Mouse (Mus musculus) lung, embryonic 14.5 days (tissue): ENCODE measurements at regions not wholly inside any gene's neighbourhood (a gene's known extent, or its start where the extent isn't known, plus 50 kb on each side); places are given as distances from the start of the nearest gene placed in this dataset.

Source experiments
- ATAC-seq: fragments of 200-750 bp; cut with Nextera tagmentation; 2 replicates; pipeline ENCODE4 v1.8.0; 2017; ENCODE audit warnings: mild to moderate bottlenecking, moderate TSS enrichment, moderate library complexity; ENCODE audit not compliant: insufficient read depth
- DNase-seq: peaks from one replicate; pipeline ENCODE4 v3.0.0-alpha.2; 2015
- H3K27ac ChIP-seq: fragments of 300-500 bp; sonication (generic); 2 replicates; pipeline ENCODE4 v1.5.1; 2014; ENCODE audit warnings: low read depth, mild to moderate bottlenecking, moderate library complexity
- H3K27me3 ChIP-seq: fragments of 300-500 bp; sonication (generic); 2 replicates; pipeline ENCODE4 v1.6.1; 2014; ENCODE audit warnings: low read length, control low read depth; ENCODE audit not compliant: insufficient read depth
- H3K36me3 ChIP-seq: fragments of 300-500 bp; sonication (generic); 2 replicates; pipeline ENCODE4 v1.6.1; 2014; ENCODE audit warnings: control low read depth; ENCODE audit not compliant: insufficient read depth
- H3K4me1 ChIP-seq: fragments of 300-500 bp; sonication (generic); 2 replicates; pipeline ENCODE4 v1.6.1; 2014; ENCODE audit warnings: antibody characterized with exemption, control low read depth; ENCODE audit not compliant: insufficient read depth
- H3K4me2 ChIP-seq: fragments of 300-500 bp; sonication (generic); 2 replicates; pipeline ENCODE4 v1.6.1; 2014; ENCODE audit warnings: mild to moderate bottlenecking
- H3K4me3 ChIP-seq: fragments of 300-500 bp; sonication (generic); 2 replicates; pipeline ENCODE4 v1.5.1; 2014; ENCODE audit warnings: low read depth, low read length
- H3K9ac ChIP-seq: fragments of 300-500 bp; sonication (generic); 2 replicates; pipeline ENCODE4 v1.6.1; 2014
- H3K9me3 ChIP-seq: fragments of 300-500 bp; sonication (generic); 2 replicates; pipeline ENCODE4 v1.6.1; 2016; ENCODE audit warnings: low read depth, low read length, control low read depth
- CTCF ChIP-seq: IDR thresholded peaks from 2 replicates; pipeline ENCODE4 v1.5.1; 2016; ENCODE audit warnings: antibody characterized with exemption, low read depth
- WGBS: fragments of 180-500 bp; shearing (Covaris S2); extraction: QIAGEN DNeasy Blood & Tissue Kit; methylation state at CpG from one replicate; pipeline ENCODE4 v1.1.7; 2014; 5-methylcytosine and 5-hydroxymethylcytosine counted together

DNA sequence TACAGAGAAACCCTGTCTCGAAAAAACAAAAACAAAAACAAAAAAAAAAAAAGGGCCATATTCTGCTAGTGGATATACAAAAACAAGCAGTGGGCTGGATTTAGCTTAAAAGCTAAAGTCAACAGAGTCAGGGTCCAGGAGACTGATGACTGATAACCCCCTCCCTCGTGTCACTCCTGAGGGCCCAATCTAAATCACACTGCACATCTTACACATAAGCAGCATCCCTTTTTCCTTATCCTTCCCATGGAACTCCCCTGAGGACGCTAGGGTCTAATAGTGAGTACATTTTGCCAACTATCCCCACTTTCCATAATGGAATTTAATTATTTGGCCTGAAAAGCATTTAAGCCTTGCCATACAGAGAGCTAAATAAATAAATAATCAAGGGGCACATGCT is 150.3 kb upstream of the Clint1 start:
- Histone ChIP-seq H3K4me1 (no peaks in the 10 kb centered on the region), H3K27me3 (no peaks in the 10 kb centered on the region), H3K27ac (no peak overlapping the region), H3K4me2 (no peak overlapping the region), H3K9me3 (no peaks in the 10 kb centered on the region), H3K4me3 (no peak overlapping the region), H3K9ac (no peak overlapping the region), H3K36me3 (no peaks in the 10 kb centered on the region)
- no peak for TF ChIP-seq CTCF
- ATAC-seq (no peak), DNase-seq (no peak)
- 52% methylated on average over 3 of the region's 3 CpGs for WGBS

DNA sequence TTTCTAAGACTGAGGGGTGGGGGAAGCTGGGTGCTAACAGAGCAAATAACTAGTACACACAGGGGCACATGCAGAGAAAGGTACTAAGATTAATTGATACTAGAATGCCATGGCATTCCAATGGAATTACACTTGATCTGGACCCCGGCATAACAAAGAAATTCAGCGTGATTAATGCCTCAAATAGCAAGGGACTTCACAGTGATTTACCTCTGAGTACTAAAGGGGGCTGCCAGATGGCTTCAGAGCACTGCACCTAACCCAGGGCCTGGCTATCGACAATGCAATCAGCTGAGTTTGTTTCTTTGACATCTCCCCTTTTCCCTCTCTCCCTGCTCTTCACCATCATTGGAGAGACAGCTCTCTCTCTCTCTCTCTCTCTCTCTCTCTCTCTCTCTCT is 148.9 kb upstream of the Clint1 start:
- DNase-seq (no peak), ATAC-seq (no peak)
- Histone ChIP-seq H3K9ac (no peak overlapping the region), H3K4me1 (no peaks in the 10 kb centered on the region), H3K27ac (no peak overlapping the region), H3K36me3 (no peaks in the 10 kb centered on the region), H3K27me3 (no peaks in the 10 kb centered on the region), H3K4me3 (no peak overlapping the region), H3K4me2 (no peak overlapping the region), H3K9me3 (no peaks in the 10 kb centered on the region)
- TF ChIP-seq CTCF, result no peak
- WGBS, result 33% methylated on average over 3 of the region's 3 CpGs

DNA sequence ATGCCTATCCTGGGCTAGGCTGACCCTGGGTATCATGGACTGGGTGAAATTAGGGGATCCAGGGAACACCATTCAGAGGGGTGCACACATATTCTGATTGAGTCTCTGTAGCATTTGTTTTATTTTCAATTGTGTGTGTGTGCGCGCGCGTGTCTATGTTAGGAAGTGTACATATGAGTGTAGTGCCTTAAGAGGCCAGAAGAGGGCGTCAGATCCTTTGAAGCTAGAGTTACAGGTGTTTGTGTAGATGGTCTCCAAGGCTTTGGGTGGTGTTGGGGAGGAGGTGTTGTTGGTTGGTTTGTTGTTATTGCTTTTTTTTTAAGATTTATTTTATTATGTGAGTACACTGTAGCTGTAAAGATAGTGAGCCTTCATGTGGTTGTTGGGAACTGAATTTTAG is 147.4 kb upstream of the Clint1 start:
- H3K27ac ChIP-seq, result no peak overlapping the region
- H3K4me3 ChIP-seq, result no peak overlapping the region
- DNase-seq (no peak), ATAC-seq (no peak)
- H3K9me3 ChIP-seq, result no peaks in the 10 kb centered on the region
- no peaks in the 10 kb centered on the region for H3K27me3 ChIP-seq
- no peaks in the 10 kb centered on the region for H3K36me3 ChIP-seq
- TF ChIP-seq CTCF, result 0 out of 2 replicates have a peak, but pooled peaks have one; percentile 16
- WGBS, result 71% methylated on average over 5 of the region's 5 CpGs
- no peak overlapping the region for H3K9ac ChIP-seq
- no peaks in the 10 kb centered on the region for H3K4me1 ChIP-seq
- H3K4me2 ChIP-seq, result no peak overlapping the region

DNA sequence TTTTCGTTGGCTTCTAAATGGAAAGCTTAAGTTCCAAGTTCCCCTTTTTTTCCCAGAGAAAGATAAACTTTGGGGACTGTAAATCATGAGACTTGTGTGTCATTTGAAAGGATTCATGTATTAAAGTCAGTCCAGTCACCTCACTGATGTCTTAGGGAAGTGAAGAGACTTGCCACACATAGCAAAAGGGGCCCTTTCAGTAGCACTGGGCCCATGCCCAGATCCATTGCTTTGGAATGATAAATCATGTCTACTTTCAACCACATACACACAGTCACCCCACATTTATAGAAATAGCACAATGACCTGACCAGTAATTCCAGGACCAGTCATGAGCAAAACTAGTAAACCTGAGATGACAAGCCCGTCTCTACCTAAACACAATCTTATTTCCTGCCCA is 133.2 kb upstream of the Clint1 start:
- no peak for TF ChIP-seq CTCF
- 38% methylated on average over 2 of the region's 2 CpGs for WGBS
- Histone ChIP-seq H3K27ac (no peak overlapping the region), H3K4me2 (no peak overlapping the region), H3K27me3 (no peaks in the 10 kb centered on the region), H3K4me1 (no peaks in the 10 kb centered on the region), H3K9ac (no peak overlapping the region), H3K9me3 (no peaks in the 10 kb centered on the region), H3K36me3 (no peaks in the 10 kb centered on the region), H3K4me3 (no peak overlapping the region)
- ATAC-seq, result no peak; the same call in 1 of the 2 replicates
- peak; percentile 22 for DNase-seq

DNA sequence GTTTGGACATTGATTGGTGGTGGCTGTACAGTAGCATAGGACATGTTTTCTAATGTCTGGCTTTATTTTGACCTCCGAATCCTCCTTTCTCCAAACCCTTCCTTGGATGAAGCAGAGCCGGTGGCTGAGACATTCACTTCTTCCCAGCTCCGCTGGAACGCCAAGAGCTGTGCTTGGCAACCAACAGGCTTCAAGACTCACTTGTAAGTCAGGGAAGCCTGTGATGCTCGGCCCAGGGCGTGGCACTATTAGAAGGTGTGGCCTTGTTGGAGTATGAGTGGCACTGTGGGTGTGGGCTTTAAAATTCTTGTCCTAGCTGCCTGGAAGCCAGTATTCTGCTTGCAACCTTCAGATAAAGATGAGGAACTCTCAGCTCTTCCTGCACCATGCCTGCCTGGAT is 132.0 kb upstream of the Clint1 start:
- Histone ChIP-seq H3K27ac (no peak overlapping the region), H3K9ac (no peak overlapping the region), H3K27me3 (no peaks in the 10 kb centered on the region), H3K4me1 (no peaks in the 10 kb centered on the region), H3K4me3 (no peak overlapping the region), H3K9me3 (no peaks in the 10 kb centered on the region), H3K36me3 (no peaks in the 10 kb centered on the region), H3K4me2 (no peak overlapping the region)
- WGBS, result 83% methylated on average over 6 of the region's 6 CpGs
- TF ChIP-seq CTCF, result no peak
- no peak for DNase-seq
- ATAC-seq, result no peak

DNA sequence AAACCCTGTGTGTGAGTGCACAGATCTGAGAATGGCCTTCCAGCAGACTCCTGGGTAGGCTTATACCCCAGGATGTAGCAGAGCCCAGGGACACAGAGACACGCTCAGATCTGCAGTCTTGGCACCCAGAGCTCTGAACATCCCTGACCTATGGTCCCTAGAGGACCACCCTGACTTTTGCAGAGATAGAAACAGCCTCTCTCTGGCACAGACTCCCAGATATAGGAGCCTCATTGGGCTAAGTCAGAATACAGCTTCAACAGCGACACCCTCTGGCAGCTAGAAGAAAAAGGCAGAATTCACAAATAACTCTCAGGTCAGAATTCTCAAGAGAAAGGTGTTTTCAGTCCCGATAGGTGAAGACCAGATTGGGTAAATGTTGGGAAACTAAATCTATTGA is 115.3 kb upstream of the Clint1 start:
- Histone ChIP-seq H3K36me3 (no peaks in the 10 kb centered on the region), H3K4me1 (no peaks in the 10 kb centered on the region), H3K4me2 (no peak overlapping the region), H3K27me3 (no peaks in the 10 kb centered on the region), H3K27ac (no peak overlapping the region), H3K9me3 (no peaks in the 10 kb centered on the region), H3K9ac (no peak overlapping the region), H3K4me3 (no peak overlapping the region)
- peak; percentile 56 for TF ChIP-seq CTCF
- DNase-seq (peak; percentile 70), ATAC-seq (peak; percentile 60; the same call in 1 of the 2 replicates)
- 34% methylated on average over 3 of the region's 3 CpGs for WGBS

DNA sequence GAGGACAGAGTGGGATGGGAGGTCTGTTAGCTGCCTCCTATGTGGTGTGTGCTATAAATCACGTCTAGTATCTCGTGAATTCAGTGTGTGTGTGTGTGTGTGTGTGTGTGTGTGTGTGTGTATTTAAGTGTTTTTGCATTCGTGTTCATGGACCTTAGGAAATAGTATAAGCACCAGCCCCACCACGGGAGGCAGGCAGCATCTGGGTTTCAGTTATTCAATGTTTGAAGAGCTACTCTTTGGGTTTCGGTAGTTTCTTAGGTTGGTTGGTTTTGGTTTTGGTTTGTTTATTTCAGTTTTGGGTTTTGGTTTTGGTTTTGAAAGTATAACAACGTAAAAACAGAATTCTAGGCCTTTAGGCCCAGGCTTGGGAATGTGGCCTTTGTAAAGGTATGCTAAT is 113.5 kb upstream of the Clint1 start:
- TF ChIP-seq CTCF, result no peak
- Histone ChIP-seq H3K4me3 (no peak overlapping the region), H3K9me3 (no peaks in the 10 kb centered on the region), H3K4me2 (no peak overlapping the region), H3K27ac (no peak overlapping the region), H3K36me3 (no peaks in the 10 kb centered on the region), H3K9ac (no peak overlapping the region), H3K27me3 (no peaks in the 10 kb centered on the region), H3K4me1 (no peaks in the 10 kb centered on the region)
- 81% methylated on average over 6 of the region's 6 CpGs for WGBS
- DNase-seq, result no peak
- no peak for ATAC-seq

DNA sequence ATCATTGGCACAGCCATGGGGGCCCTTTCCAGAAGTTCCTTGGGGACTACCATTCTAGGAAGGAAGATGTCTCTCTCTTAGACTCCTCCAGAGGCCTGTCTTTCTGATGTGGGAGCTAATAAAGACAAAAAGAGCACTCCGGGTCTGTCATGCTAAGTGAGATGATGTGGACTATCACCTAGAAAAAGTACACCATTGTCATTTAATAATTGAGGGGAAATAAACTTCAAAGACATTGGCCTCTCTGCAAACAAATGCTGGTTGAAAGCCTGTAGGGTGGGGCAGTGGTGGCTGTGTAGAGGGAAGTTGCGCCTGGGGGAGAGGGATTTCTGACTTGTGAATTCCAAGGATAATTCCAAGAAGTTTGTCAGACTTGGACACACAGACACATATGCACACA is 105.9 kb upstream of the Clint1 start:
- Histone ChIP-seq H3K9me3 (no peaks in the 10 kb centered on the region), H3K27ac (no peak overlapping the region), H3K36me3 (no peaks in the 10 kb centered on the region), H3K27me3 (no peaks in the 10 kb centered on the region), H3K9ac (no peak overlapping the region), H3K4me2 (no peak overlapping the region), H3K4me3 (no peak overlapping the region), H3K4me1 (no peaks in the 10 kb centered on the region)
- no peak for TF ChIP-seq CTCF
- DNase-seq (no peak), ATAC-seq (no peak)
- WGBS, result 74% methylated on average over 2 of the region's 2 CpGs
